Mouse (Mus musculus): ENCODE data around the gene Kif5a. TPM values are rescaled to one million over a fixed set of nuclear protein-coding genes. Genes with fewer than 3 reads are reported as not detected.

Gene Kif5a
- polyA plus RNA-seq, 1 experiment from 2014 or later: 114 TPM

Other genes with a start within 250 kb of the Kif5a start
- gene Tsfm, start 232.5 kb downstream of the Kif5a start, polyA plus RNA-seq (2015; fragmentation: Nextera tagmentation; extraction: Ambion mirVana): 61.6 and 64.7 TPM in 2 replicates
- gene Mettl1, start 221.9 kb downstream of the Kif5a start, polyA plus RNA-seq (2015; fragmentation: Nextera tagmentation; extraction: Ambion mirVana): 22.8 and 25.1 TPM in 2 replicates
- gene Eef1akmt3, start 221.8 kb downstream of the Kif5a start, polyA plus RNA-seq (2015; fragmentation: Nextera tagmentation; extraction: Ambion mirVana): 0.14 and 0.22 TPM in 2 replicates
- 0.21 and 0.26 TPM in 2 replicates for gene Cyp27b1, start 215.1 kb downstream of the Kif5a start, polyA plus RNA-seq (2015; fragmentation: Nextera tagmentation; extraction: Ambion mirVana)
- 7.3 and 8.4 TPM in 2 replicates for gene March9, start 203.2 kb downstream of the Kif5a start, polyA plus RNA-seq (2015; fragmentation: Nextera tagmentation; extraction: Ambion mirVana)
- gene Cdk4, start 199.8 kb downstream of the Kif5a start, polyA plus RNA-seq (2015; fragmentation: Nextera tagmentation; extraction: Ambion mirVana): 743 and 831 TPM in 2 replicates
- gene Tspan31, start 193.1 kb downstream of the Kif5a start, polyA plus RNA-seq (2015; fragmentation: Nextera tagmentation; extraction: Ambion mirVana): 120 and 123 TPM in 2 replicates
- gene Agap2, start 188.1 kb downstream of the Kif5a start, polyA plus RNA-seq (2015; fragmentation: Nextera tagmentation; extraction: Ambion mirVana): 4.0 and 4.9 TPM in 2 replicates
- 125 and 130 TPM in 2 replicates for gene Os9, start 142.2 kb downstream of the Kif5a start, polyA plus RNA-seq (2015; fragmentation: Nextera tagmentation; extraction: Ambion mirVana)
- gene B4galnt1, start 98.1 kb downstream of the Kif5a start, polyA plus RNA-seq (2015; fragmentation: Nextera tagmentation; extraction: Ambion mirVana): 54.0 and 74.6 TPM in 2 replicates
- gene Slc26a10, start 82.7 kb downstream of the Kif5a start, polyA plus RNA-seq (2015; fragmentation: Nextera tagmentation; extraction: Ambion mirVana): 0.91 and 1.0 TPM in 2 replicates
- gene Arhgef25, start 73.3 kb downstream of the Kif5a start, polyA plus RNA-seq (2015; fragmentation: Nextera tagmentation; extraction: Ambion mirVana): 27.3 and 30.3 TPM in 2 replicates
- 240 and 266 TPM in 2 replicates for gene Dtx3, start 67.6 kb downstream of the Kif5a start, polyA plus RNA-seq (2015; fragmentation: Nextera tagmentation; extraction: Ambion mirVana)
- 19.1 and 19.6 TPM in 2 replicates for gene Pip4k2c, start 51.8 kb downstream of the Kif5a start, polyA plus RNA-seq (2015; fragmentation: Nextera tagmentation; extraction: Ambion mirVana)
- 336 and 350 TPM in 2 replicates for gene Dctn2, start 3.0 kb upstream of the Kif5a start, polyA plus RNA-seq (2015; fragmentation: Nextera tagmentation; extraction: Ambion mirVana)
- gene Mbd6, start 25.7 kb upstream of the Kif5a start, polyA plus RNA-seq (2015; fragmentation: Nextera tagmentation; extraction: Ambion mirVana): 16.1 and 17.5 TPM in 2 replicates
- gene Mars, start 48.4 kb upstream of the Kif5a start, polyA plus RNA-seq (2015; fragmentation: Nextera tagmentation; extraction: Ambion mirVana): 115 and 118 TPM in 2 replicates
- gene Arhgap9, start 58.6 kb upstream of the Kif5a start, polyA plus RNA-seq (2015; fragmentation: Nextera tagmentation; extraction: Ambion mirVana): 0.86 and 1.5 TPM in 2 replicates
- gene Gli1, start 78.6 kb upstream of the Kif5a start, polyA plus RNA-seq (2015; fragmentation: Nextera tagmentation; extraction: Ambion mirVana): 1.6 and 2.0 TPM in 2 replicates
- gene Inhbe, start 91.1 kb upstream of the Kif5a start, polyA plus RNA-seq (2015; fragmentation: Nextera tagmentation; extraction: Ambion mirVana): 0.09 TPM in 1 of 2 replicates, not detected in the other
- not detected in 2 replicates for gene Inhbc, start 107.1 kb upstream of the Kif5a start, polyA plus RNA-seq (2015; fragmentation: Nextera tagmentation; extraction: Ambion mirVana)
- gene R3hdm2, start 117.0 kb upstream of the Kif5a start, polyA plus RNA-seq (2015; fragmentation: Nextera tagmentation; extraction: Ambion mirVana): 38.8 and 41.9 TPM in 2 replicates
- 2.5 and 2.9 TPM in 2 replicates for gene Stac3, start 238.3 kb upstream of the Kif5a start, polyA plus RNA-seq (2015; fragmentation: Nextera tagmentation; extraction: Ambion mirVana)

All from hindbrain, embryonic 15.5 days (tissue).